Mouse (Mus musculus): ENCODE measurements around the gene Rnase1.

- TF ChIP-seq POLR2A (IDR thresholded peaks at IDR 0.05; ENCODE audit: low read depth, low read length) (no peak), E2F4 (IDR thresholded peaks at IDR 0.05; ENCODE audit: insufficient replicate concordance, low read depth, low read length) (no peak), CTCF (conservative IDR thresholded peaks at IDR 0.05 in 1 of 2, IDR thresholded peaks at IDR 0.05 in 1 of 2; ENCODE audit: low read depth in 2 of 2, low read length in 2 of 2) (no peak), USF1 (IDR thresholded peaks at IDR 0.05; ENCODE audit: low read depth, low read length) (no peak), CHD2 (IDR thresholded peaks at IDR 0.05; ENCODE audit: low read length) (no peak), MAZ (IDR thresholded peaks at IDR 0.05; ENCODE audit: low read depth, low read length) (no peak), POLR2AphosphoS2 (IDR thresholded peaks at IDR 0.05; ENCODE audit: low read depth, low read length) (no peak), RAD21 (IDR thresholded peaks at IDR 0.05; ENCODE audit: low read depth, low read length) (no peak), ZKSCAN1 (IDR thresholded peaks at IDR 0.05; ENCODE audit: borderline replicate concordance, low read depth, low read length) (no peak)
Observed at GRCm38 (mm10) chr14:51111966-51112365, 34.6 kb downstream of the Rnase1 start.

Measured in CH12.LX (cell line).